ENCODE assay signal across 27 mouse cellular contexts in genomic region chr4:97962856-97963255, GRCm38 (mm10).
DNase-seq lines count a peak whose midpoint lies in the region; ATAC-seq lines count a peak whose summit lies in the region.
"Had no signal": no experiment of that assay in that cellular context is flagged by ENCODE, and none has a peak within 500 bp of the region (broad histone marks: within the 10 kb centered on the region; RNA-seq: fewer than 3 reads in every experiment).

No protein-coding gene starts in this region.

- H3K36me3 ChIP-seq in heart, embryonic 15.5 days = no peaks in the 10 kb centered on the region
- H3K36me3 ChIP-seq in kidney, embryonic 16.5 days (ENCODE audit: insufficient read depth, low read length) = no peaks in the 10 kb centered on the region
- H3K36me3 ChIP-seq: embryonic facial prominence, embryonic 15.5 days; intestine, embryonic 15.5 days; midbrain, embryonic 12.5 days had no signal

- intact Hi-C loops in heart, postnatal 25 days (cut with DNase I) = loop anchor here (5.0 kb wide), 1 partner anchor 84 kb away; no protein-coding TSS in a partner anchor

- no peak overlapping the region for H3K4me3 ChIP-seq in heart, embryonic 15.5 days
- no peak overlapping the region for H3K4me3 ChIP-seq in kidney, embryonic 16.5 days (ENCODE audit: low read length)
- H3K4me3 ChIP-seq in brown adipose tissue, adult 24 weeks (ENCODE audit: insufficient read depth, low read depth, low read length) = no peak overlapping the region
- H3K4me3 ChIP-seq: embryonic facial prominence, embryonic 15.5 days; forebrain, embryonic 12.5 days; intestine, embryonic 15.5 days; limb, embryonic 13.5 days; megakaryocyte, embryonic 14.5 days; midbrain, embryonic 12.5 days; neural tube, embryonic 13.5 days had no signal

- WGBS in heart, embryonic 15.5 days = 77% methylated on average over 7 of the region's 7 CpGs
- 86% methylated on average over 7 of the region's 7 CpGs for WGBS in kidney, embryonic 16.5 days

- DNase-seq in heart, postnatal 25 days (ENCODE audit: low spot score) = no peak
- peak; percentile 23 for DNase-seq in kidney, adult 9 months
- peak; percentile 28 for DNase-seq in adipocyte (ENCODE audit: low spot score)
- no peak for DNase-seq in urinary bladder, postnatal 10 days (ENCODE audit: low spot score)
- DNase-seq: adrenal gland, adult 8-10 months; B cell, adult 2 months; cerebellum, adult 18-20 months; forebrain, postnatal 0 days; heart, postnatal 36 days; kidney, postnatal 10 days; liver, postnatal 0 days; lung, postnatal 4 days; right cerebral cortex, postnatal 4 days; thymus, adult 2 months; thymus, postnatal 36 days had no signal

- H3K4me1 ChIP-seq in heart, embryonic 15.5 days (replicated peaks) = peaks cover 24% of the 10 kb centered on the region
- H3K4me1 ChIP-seq in kidney, embryonic 16.5 days (ENCODE audit: insufficient read depth, low read length) = no peaks in the 10 kb centered on the region
- H3K4me1 ChIP-seq in brown adipose tissue, adult 24 weeks (ENCODE audit: control insufficient read depth, insufficient read depth, insufficient read length, low read length) = peaks cover 22% of the 10 kb centered on the region
- H3K4me1 ChIP-seq: forebrain, embryonic 12.5 days; intestine, embryonic 15.5 days; megakaryocyte, embryonic 14.5 days; midbrain, embryonic 12.5 days had no signal

- peak overlapping the region; percentile 24; the same call in 1 of the 2 replicates for H3K27ac ChIP-seq in heart, embryonic 15.5 days
- H3K27ac ChIP-seq in kidney, embryonic 16.5 days (ENCODE audit: low read length) = no peak overlapping the region
- 0 out of 2 replicates have a peak overlapping the region, but pooled peaks have one; percentile 19 for H3K27ac ChIP-seq in brown adipose tissue, adult 24 weeks (replicated peaks; ENCODE audit: low read depth, low read length)
- H3K27ac ChIP-seq: embryonic facial prominence, embryonic 15.5 days; forebrain, embryonic 12.5 days; hindbrain, embryonic 14.5 days; intestine, embryonic 15.5 days; limb, embryonic 13.5 days; midbrain, embryonic 12.5 days; neural tube, embryonic 13.5 days had no signal

- no peak overlapping the region for H3K4me2 ChIP-seq in heart, embryonic 15.5 days
- H3K4me2 ChIP-seq in kidney, embryonic 16.5 days (replicated peaks; ENCODE audit: low read depth, low read length) = no peak overlapping the region
- H3K4me2 ChIP-seq: embryonic facial prominence, embryonic 15.5 days; forebrain, embryonic 12.5 days; hindbrain, embryonic 14.5 days; intestine, embryonic 15.5 days; limb, embryonic 13.5 days; liver, embryonic 11.5 days; midbrain, embryonic 12.5 days; neural tube, embryonic 13.5 days had no signal

- H3K9me3 ChIP-seq in heart, embryonic 15.5 days (replicated peaks) = no peaks in the 10 kb centered on the region
- no peaks in the 10 kb centered on the region for H3K9me3 ChIP-seq in kidney, embryonic 16.5 days (ENCODE audit: low read length)
- H3K9me3 ChIP-seq: embryonic facial prominence, embryonic 15.5 days; forebrain, embryonic 12.5 days; intestine, embryonic 15.5 days; limb, embryonic 13.5 days; megakaryocyte, embryonic 14.5 days; midbrain, embryonic 12.5 days; neural tube, embryonic 13.5 days had no signal

- no peak for ATAC-seq in heart, embryonic 15.5 days (replicated peaks; ENCODE audit: insufficient number of reproducible peaks, insufficient read depth, low FRiP score, low read depth)
- no peak for ATAC-seq in kidney, embryonic 16.5 days (ENCODE audit: low FRiP score, low TSS enrichment)
- ATAC-seq: forebrain, postnatal 0 days; intestine, embryonic 15.5 days; liver, postnatal 0 days had no signal

- no peaks in the 10 kb centered on the region for H3K27me3 ChIP-seq in heart, embryonic 15.5 days
- no peaks in the 10 kb centered on the region for H3K27me3 ChIP-seq in kidney, embryonic 16.5 days (ENCODE audit: insufficient read depth, low read length)
- H3K27me3 ChIP-seq: embryonic facial prominence, embryonic 15.5 days; forebrain, embryonic 12.5 days; intestine, embryonic 15.5 days; limb, embryonic 13.5 days; midbrain, embryonic 12.5 days; neural tube, embryonic 13.5 days had no signal

- no peak overlapping the region for H3K9ac ChIP-seq in heart, embryonic 15.5 days
- H3K9ac ChIP-seq in kidney, embryonic 16.5 days (replicated peaks; ENCODE audit: low read length) = no peak overlapping the region
- H3K9ac ChIP-seq: embryonic facial prominence, embryonic 15.5 days; forebrain, embryonic 12.5 days; forebrain, postnatal 0 days; hindbrain, embryonic 14.5 days; intestine, embryonic 15.5 days; limb, embryonic 13.5 days; liver, postnatal 0 days; midbrain, embryonic 12.5 days; neural tube, embryonic 13.5 days had no signal

Comparison
In these comparisons a context has a peak if more than half of its experiments do, and no peak if none do; other contexts are left out.
1. DNase-seq: peak in kidney, adult 9 months (single experiment) and adipocyte (single experiment); none in heart, postnatal 25 days (single experiment) and urinary bladder, postnatal 10 days (single experiment).